In genomic region chr12:108914709-108915340, GRCm38 (mm10) we compare ENCODE assay signal across 10 mouse cellular contexts. TPM values are rescaled to one million over a fixed set of nuclear protein-coding genes. Genes with fewer than 3 reads are reported as not detected.
DNase-seq lines count a peak whose midpoint lies in the region; ATAC-seq and TF ChIP-seq lines count a peak whose summit lies in the region.
"Had no signal": no experiment of that assay in that cellular context is flagged by ENCODE, and none has a peak within 500 bp of the region (broad histone marks: within the 10 kb centered on the region; RNA-seq: fewer than 3 reads in every experiment).

No protein-coding gene starts in this region.

- DNase-seq in forebrain, embryonic 10.5 days (ENCODE audit: extremely low spot score, low spot score), result no peak
- no peak for DNase-seq in layer of hippocampus, adult 2 months (ENCODE audit: low spot score in 2 of 2)
- no peak for DNase-seq in layer of hippocampus, postnatal 36 days
- peak; percentile 66 for DNase-seq in fibroblast of lung, adult 2 months (ENCODE audit: low read depth)
- DNase-seq in cerebellum, postnatal 14 days, result no peak
- DNase-seq in right cerebral cortex, postnatal 25 days, result no peak
- DNase-seq: adrenal gland, adult 2 months; thymus, postnatal 4 days had no signal

- 75% methylated on average over 12 of the region's 12 CpGs for WGBS in forebrain, embryonic 10.5 days
- 61% methylated on average over 12 of the region's 12 CpGs for WGBS in forebrain, embryonic 15.5 days

- peaks cover 77% of the 10 kb centered on the region for H3K4me1 ChIP-seq in forebrain, embryonic 10.5 days
- H3K4me1 ChIP-seq in forebrain, embryonic 15.5 days, result peaks cover 48% of the 10 kb centered on the region

- no peaks in the 10 kb centered on the region for H3K9me3 ChIP-seq in forebrain, embryonic 10.5 days
- no peaks in the 10 kb centered on the region for H3K9me3 ChIP-seq in forebrain, embryonic 15.5 days

- no peaks in the 10 kb centered on the region; the same call in 1 of the 2 replicates for H3K36me3 ChIP-seq in forebrain, embryonic 10.5 days (replicated peaks)
- no peaks in the 10 kb centered on the region for H3K36me3 ChIP-seq in forebrain, embryonic 15.5 days

- peaks cover 5% of the 10 kb centered on the region for H3K27me3 ChIP-seq in forebrain, embryonic 10.5 days (ENCODE audit: poor library complexity, severe bottlenecking)
- H3K27me3 ChIP-seq in forebrain, embryonic 15.5 days, result peaks cover 9% of the 10 kb centered on the region; the same call in 1 of the 2 replicates

- TF ChIP-seq CTCF in layer of hippocampus, adult 2 months (conservative IDR thresholded peaks at IDR 0.05), result no peak

- H3K4me2 ChIP-seq in forebrain, embryonic 15.5 days (replicated peaks), result no peak overlapping the region

- no peak for ATAC-seq in forebrain, embryonic 15.5 days (replicated peaks)
- ATAC-seq in megakaryocyte progenitor cell, adult 5-6 weeks (replicated peaks; ENCODE audit: poor library complexity), result 0 out of 2 replicates have a peak, but pooled peaks have one; percentile 24

- H3K4me3 ChIP-seq in forebrain, embryonic 10.5 days, result no peak overlapping the region
- H3K4me3 ChIP-seq in forebrain, embryonic 15.5 days, result no peak overlapping the region
- H3K4me3 ChIP-seq in layer of hippocampus, adult 2 months, result no peak overlapping the region

- H3K9ac ChIP-seq in forebrain, embryonic 15.5 days (replicated peaks), result no peak overlapping the region

- peak overlapping the region; percentile 72 for H3K27ac ChIP-seq in forebrain, embryonic 10.5 days
- H3K27ac ChIP-seq in forebrain, embryonic 15.5 days (replicated peaks), result no peak overlapping the region
- H3K27ac ChIP-seq in layer of hippocampus, adult 2 months, result peak overlapping the region; percentile 89

RNA-seq across cellular contexts. Expression of gene Wars, which starts 20.9 kb away (rescaled TPM):
- polyA plus RNA-seq in forebrain, embryonic 10.5 days (2016; fragmentation: Nextera tagmentation; extraction: Ambion mirVana), result 152 and 157 TPM in 2 replicates
- 104 and 107 TPM in 2 replicates for polyA plus RNA-seq in forebrain, embryonic 15.5 days (2015; fragmentation: Nextera tagmentation; extraction: Ambion mirVana)
- 10 to 100 TPM; 82.0 to 86.2 TPM for total RNA-seq in layer of hippocampus, adult 2 months (2021)
- total RNA-seq in layer of hippocampus, postnatal 36 days (2021), result 10 to 100 TPM; 83.6 to 85.6 TPM
- 25.1 and 32.0 TPM in 2 replicates for total RNA-seq in megakaryocyte progenitor cell, adult 5-6 weeks (2015)
- 53.3 and 59.3 TPM in 2 replicates for total RNA-seq in megakaryocyte progenitor cell, adult 5-6 weeks (2017)

RNA-seq across cellular contexts. Expression of gene Wdr25, which starts 21.4 kb away (rescaled TPM):
- polyA plus RNA-seq in forebrain, embryonic 10.5 days (2016; fragmentation: Nextera tagmentation; extraction: Ambion mirVana), result 9.4 and 9.9 TPM in 2 replicates
- 6.4 and 9.5 TPM in 2 replicates for polyA plus RNA-seq in forebrain, embryonic 15.5 days (2015; fragmentation: Nextera tagmentation; extraction: Ambion mirVana)
- total RNA-seq in layer of hippocampus, adult 2 months (2021), result 10 to 100 TPM; 11.0 to 12.2 TPM
- 10 to 100 TPM; 13.0 to 14.6 TPM for total RNA-seq in layer of hippocampus, postnatal 36 days (2021)
- 2.1 and 3.0 TPM in 2 replicates for total RNA-seq in megakaryocyte progenitor cell, adult 5-6 weeks (2015)
- 3.9 and 4.7 TPM in 2 replicates for total RNA-seq in megakaryocyte progenitor cell, adult 5-6 weeks (2017)
